Mouse (Mus musculus) CH12F3 (cell line): ENCODE results near the gene Gm28891.
"Not testable (repeated sequence)": the region's sequence is repeated elsewhere in the genome, so short reads cannot be mapped to it uniquely, and the experiment has no call there.

ENCODE experiments used
- in situ Hi-C: fragments of 300-500 bp; cut with MboI; formaldehyde crosslinking; loops from 2 replicates; pipeline ENCODE4 v1.14.3; 2020; ENCODE audit warnings: low sequenced_read_pairs

Gene Gm28891

DNA sequence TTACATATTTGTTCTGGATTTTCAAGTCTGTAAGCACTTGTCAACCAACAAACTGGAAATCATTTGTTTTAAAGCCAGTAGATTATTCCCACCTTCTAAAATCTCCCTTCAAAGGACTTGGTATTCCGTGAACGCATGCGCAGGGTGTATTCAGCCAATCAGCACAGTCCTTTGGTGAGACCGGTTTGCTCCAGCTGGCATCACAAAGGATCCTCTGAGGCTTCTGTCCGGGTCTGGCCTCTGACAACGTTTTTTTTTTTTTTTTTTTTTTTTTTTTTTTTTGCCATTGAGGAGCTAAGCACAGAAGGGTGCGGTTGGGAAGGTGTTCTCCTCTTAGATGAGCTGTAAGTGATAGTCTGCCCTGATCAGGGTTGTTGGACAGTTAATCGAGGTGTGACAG lies at the start of gene Gm28891:
Gene Gm28891, plus strand, starts transcription at position 301 of the 400 bp plus-strand sequence.
- in situ Hi-C loops, result not testable (repeated sequence)
